Mouse (Mus musculus) brain, embryonic 14.5 days (tissue): ENCODE measurements around the gene Lrrc66.

Source experiments
- CTCF ChIP-seq: fragments of 200-500 bp; IDR thresholded peaks from 2 replicates; pipeline ENCODE4 v1.5.1; 2012; ENCODE audit warnings: inconsistent platforms, mild to moderate bottlenecking, moderate library complexity, borderline replicate concordance; ENCODE audit not compliant: insufficient read depth, insufficient read length; ENCODE audit errors: extremely low read depth
- POLR2A ChIP-seq: fragments of 200-500 bp; IDR thresholded peaks from 2 replicates; pipeline ENCODE4 v1.6.1; 2012; ENCODE audit warnings: mild to moderate bottlenecking, inconsistent platforms, borderline replicate concordance; ENCODE audit not compliant: poor library complexity, insufficient read depth, insufficient read length, severe bottlenecking; ENCODE audit errors: extremely low read depth

- no peak for TF ChIP-seq CTCF
- TF ChIP-seq POLR2A = no peak
Observed at GRCm38 (mm10) chr5:73626842-73627241, 5.5 kb downstream of the Lrrc66 start.
